Mouse (Mus musculus) R1 (cell line): ENCODE data around the gene Kbtbd13.

Experiments used
- DNase-seq: peaks from one replicate; pipeline ENCODE4 v3.0.0-alpha.2; 2018; ENCODE audit warnings: low read depth, low spot score

The Kbtbd13 gene

DNA sequence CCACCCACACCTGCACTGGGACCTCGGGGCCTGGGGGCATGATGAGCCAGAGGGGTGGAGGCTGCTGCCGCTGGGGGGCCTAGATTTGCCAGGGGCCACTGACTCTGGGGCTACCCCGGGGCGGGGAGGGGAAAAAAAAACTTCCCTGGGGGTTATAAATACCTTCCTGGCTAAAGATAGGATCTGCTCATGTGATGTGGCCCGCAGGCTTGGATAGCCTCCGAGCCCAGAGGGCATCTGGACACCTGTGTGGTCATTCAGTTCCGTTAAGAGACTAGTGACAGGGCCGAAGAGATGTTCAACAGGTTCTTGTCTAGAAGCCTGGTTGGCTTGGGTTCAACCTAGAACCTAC, at the start of gene Kbtbd13:
Kbtbd13 (minus strand) TSS at position 40 of the 352 bp plus-strand sequence.
- DNase-seq: no peak

DNA sequence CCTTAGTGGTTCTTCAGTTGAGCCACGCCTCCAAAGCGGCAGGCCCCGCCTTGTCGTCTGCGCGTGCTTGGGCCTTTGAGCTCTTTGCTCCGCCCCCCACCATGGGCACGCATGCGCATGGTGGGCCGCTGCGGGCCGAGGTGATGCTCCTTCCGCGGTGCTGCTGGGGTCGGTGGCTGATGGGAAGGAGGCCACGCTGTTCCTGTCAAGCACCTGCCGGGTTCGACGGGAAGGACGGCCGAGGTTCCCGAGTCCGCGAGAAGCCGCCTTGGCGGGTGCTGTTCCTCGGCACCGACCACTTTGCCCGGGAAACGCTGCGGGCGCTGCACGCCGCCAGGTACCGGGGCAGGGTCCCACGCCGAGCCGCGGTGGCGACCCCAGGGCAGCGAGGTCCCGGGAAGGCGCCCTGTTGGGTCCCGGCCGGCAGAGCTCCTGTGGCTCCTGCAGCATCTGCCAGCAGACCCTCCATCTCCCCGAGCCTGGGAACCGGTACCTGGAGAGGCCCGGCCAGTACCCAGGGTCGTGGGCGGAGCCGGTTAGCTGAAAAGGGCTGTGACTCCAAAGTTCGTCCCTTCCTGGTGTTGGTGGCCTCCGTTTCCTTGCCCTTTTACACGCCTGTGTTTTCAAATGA, 44.3 kb upstream of the Kbtbd13 start, which contains the start of gene Mtfmt:
Mtfmt (plus strand) TSS at position 112 of the 631 bp plus-strand sequence.
- peak; percentile 96 for DNase-seq

DNA sequence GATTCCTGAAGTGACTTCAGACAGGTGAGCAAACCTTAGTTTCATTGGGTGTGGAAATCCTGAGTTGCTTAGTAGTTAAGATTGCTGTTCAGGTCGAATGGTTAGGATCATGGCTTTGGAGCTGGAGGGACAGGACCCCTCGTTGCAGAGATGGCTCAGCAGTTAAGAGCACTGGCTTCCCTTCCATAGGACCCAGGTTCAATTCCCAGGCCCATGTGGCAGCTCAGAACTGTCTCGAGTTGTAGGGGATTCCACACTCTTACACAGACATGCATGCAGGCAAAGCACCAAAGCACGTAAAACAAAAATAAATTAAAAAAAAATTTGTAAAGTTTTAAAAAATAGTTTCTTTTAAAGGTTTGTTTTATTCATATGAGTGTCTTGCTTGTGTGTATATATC, 43.8 kb upstream of the Kbtbd13 start:
- DNase-seq: no peak

DNA sequence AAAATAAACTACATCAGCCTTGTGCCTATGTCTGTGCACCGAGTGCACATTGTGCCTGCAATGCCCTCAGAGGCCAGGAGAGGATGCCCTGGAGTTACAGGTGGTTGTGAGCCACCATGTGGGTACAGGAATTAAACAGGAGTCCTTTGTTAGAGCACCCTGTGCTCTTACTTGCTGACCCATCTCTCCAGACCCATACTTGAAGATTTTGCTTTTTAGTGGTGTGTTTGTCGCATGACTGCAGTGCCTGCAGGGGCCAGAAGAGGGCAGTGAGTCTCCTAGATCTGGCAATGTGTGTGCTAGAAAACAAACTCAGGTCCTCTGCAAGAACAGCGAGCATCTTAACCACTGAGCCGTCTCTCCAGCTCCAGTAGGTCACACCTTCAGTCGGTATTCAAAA, 42.7 kb upstream of the Kbtbd13 start:
- DNase-seq: peak; percentile 83

DNA sequence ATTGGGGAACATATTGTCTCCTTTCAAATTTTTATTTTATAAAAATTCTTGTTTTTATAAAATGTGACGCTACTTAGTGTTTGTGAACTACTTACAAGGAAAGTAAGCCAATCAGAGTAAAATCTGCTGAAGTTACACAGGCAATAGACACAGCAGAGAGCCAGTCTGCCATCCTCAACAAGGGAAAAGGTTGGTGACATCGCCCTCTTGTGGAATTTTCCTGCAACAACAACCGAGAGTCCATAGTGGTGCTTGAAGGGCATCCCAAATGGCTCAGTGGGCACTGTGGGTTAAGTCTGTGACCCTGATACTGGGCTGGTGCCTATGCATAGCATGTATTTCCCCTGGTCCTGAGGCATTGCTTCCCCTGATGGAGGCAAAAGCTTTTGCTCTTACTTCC, 40.8 kb upstream of the Kbtbd13 start:
- peak; percentile 77 for DNase-seq

GRCm38 (mm10) chr9:65430921-65431320, 39.5 kb upstream of the Kbtbd13 start:
- DNase-seq: no peak

DNA sequence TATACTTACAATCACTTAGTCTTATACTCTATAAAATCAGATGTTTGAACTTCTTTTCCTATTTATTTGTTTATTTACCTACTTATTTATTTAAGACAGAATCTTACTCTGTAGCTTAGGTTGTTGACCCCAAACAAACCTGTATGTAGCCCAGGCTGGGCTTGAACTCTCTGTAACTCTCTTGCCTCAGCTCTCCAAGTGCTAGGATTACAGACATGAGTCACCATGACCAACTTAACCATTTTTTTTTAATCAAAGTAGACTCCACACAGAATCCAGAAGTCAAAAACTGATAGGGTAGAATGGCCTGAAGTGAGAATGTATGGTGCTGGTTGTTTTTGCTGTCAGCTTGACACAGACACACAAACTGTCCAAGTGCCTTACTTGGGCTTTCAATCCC, 38.9 kb upstream of the Kbtbd13 start:
- DNase-seq: no peak

GRCm38 (mm10) chr9:65428003-65428402, 36.6 kb upstream of the Kbtbd13 start:
- DNase-seq: no peak

DNA sequence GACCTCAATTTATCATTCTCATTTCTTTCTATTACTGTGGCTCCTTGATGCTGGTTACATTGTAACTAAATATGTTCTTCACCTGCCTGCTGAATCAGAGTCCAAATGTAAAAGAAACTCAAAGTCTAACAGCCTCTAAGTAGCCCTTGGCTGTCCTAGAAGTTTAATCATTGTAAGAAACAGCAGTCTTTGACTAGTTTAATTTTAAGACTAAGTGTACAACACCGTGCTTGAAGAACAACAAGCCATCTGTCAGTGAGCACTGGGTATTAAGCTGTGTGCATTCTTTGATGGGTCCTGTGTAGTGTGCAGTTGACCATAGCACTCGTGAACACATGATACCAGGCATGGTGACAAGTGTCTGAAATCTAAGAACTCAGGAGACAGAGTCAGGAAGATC, 36.1 kb upstream of the Kbtbd13 start:
- no peak for DNase-seq

DNA sequence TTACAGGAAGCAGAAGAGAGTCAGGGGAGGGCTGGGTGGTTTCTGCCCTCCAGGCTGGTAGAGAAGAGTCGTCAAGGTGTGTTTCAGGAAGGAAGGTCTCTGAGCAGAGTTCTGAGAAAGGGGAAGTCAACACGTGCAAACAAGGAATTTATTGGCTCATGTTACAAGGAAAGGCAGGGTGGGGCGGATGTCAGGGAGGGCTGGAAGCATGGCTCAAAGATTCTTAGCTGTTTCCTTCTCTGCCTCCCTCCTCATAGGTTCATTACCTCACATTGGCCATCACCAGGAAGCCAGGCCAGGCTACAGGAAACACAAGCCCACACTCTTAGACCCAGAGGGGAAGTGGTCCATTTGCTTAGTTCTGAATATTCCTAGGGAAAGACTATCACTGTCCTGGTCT, 32.9 kb upstream of the Kbtbd13 start:
- no peak for DNase-seq

GRCm38 (mm10) chr9:65422760-65423501, 31.5 kb upstream of the Kbtbd13 start, which contains the start of gene Slc51b:
Gene Slc51b (minus strand): TSS chr9:65422955.
- DNase-seq: no peak

GRCm38 (mm10) chr9:65419633-65420032, 28.2 kb upstream of the Kbtbd13 start:
- no peak for DNase-seq

GRCm38 (mm10) chr9:65417738-65418137, 26.3 kb upstream of the Kbtbd13 start:
- peak; percentile 31 for DNase-seq

DNA sequence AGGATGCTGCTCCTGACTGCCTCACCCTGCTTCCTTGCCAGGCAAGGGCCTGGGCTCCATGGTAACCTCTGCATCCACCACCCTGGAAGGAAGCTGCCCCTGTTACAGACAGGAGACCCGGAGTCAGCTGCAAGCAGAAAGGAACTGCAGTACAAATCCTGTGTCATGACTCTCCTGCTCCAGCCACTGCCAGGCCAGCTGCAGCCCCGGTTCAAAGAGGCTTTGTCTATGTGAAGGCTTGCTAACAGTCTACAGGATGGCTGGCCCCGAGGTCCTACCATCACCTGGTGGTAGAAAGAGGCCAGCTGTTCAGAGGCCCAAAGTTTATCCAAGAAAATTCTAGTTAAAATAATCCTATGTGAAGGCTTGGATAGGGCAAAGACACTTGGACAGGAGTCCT, 19.9 kb upstream of the Kbtbd13 start:
- DNase-seq: no peak

DNA sequence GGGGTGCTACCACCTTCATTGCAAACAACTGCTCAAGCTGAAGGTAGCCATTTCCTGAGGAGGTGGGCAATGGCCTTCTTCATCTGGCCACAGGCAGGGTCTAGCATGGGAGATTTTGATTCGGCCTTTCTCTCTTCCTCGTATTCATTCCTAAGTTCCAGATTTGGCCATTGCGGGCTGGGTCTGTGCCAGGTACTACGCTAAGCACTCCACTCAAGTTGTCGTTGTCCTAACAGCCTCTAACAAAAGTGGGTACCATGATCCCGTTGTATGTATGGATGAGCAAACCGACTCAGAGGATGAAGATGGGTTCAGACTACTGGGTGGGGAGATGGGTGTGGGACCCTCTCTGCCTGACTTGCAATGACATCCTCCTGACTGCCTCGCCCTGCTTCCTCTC, 18.9 kb upstream of the Kbtbd13 start:
- DNase-seq: no peak

GRCm38 (mm10) chr9:65408871-65409295, 17.4 kb upstream of the Kbtbd13 start:
- DNase-seq: no peak

DNA sequence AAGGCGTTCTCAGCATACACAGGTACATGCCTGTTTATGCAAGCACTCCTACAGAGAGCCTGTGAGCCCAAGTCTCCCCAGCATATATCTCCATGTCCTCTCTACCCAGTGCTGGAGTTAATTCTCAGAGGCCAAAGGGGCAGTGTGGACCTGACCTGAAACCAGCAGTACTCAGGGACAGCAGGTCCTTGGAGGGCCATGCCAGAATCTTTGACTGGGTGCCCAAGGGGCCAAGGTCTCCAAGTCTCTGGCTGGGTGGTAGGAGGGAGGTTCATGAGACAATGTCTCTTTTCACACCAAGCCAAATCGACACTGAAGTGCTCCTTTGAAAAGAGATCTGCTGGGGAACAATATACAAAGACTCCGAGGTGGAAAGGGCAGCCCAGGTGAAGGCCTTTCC, 16.4 kb upstream of the Kbtbd13 start:
- DNase-seq: no peak

- DNase-seq: no peak
Observed at GRCm38 (mm10) chr9:65407327-65407726, 15.9 kb upstream of the Kbtbd13 start.

DNA sequence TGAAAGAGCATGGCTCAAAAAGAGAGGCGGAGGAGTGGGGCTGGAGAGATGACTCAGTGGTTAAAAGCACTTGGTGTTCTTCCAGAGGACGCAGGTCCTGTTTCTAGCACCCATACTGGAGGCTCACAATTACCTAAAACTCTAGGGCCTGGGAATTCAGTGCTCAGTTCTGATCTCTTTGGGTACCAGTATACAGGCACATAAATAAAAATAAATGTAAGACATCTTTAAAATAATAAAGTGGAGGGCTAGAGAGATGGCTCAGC, 13.7 kb upstream of the Kbtbd13 start:
- no peak for DNase-seq

- no peak for DNase-seq
Observed at GRCm38 (mm10) chr9:65404331-65405183, 13.1 kb upstream of the Kbtbd13 start.

GRCm38 (mm10) chr9:65399934-65400333, 8.5 kb upstream of the Kbtbd13 start:
- no peak for DNase-seq

- peak; percentile 61 for DNase-seq
Observed at GRCm38 (mm10) chr9:65398279-65398678, 6.8 kb upstream of the Kbtbd13 start, which contains the start of gene Rasl12. Gene Rasl12 (plus strand): TSS chr9:65398506.

- no peak for DNase-seq
Observed at GRCm38 (mm10) chr9:65394360-65394759, 2.9 kb upstream of the Kbtbd13 start.
